Mouse (Mus musculus) limb, embryonic 14.5 days (tissue): Measurements from ENCODE around the gene Nmur1. TPM values are rescaled to one million over a fixed set of nuclear protein-coding genes. Genes with fewer than 3 reads are reported as not detected.

ENCODE experiments used
- ATAC-seq: fragments of 200-750 bp; cut with Nextera tagmentation; 2 replicates; pipeline ENCODE4 v1.8.0; 2017; ENCODE audit warnings: low read depth, moderate number of reproducible peaks, moderate TSS enrichment; ENCODE audit not compliant: low FRiP score
- DNase-seq: peaks from one replicate; pipeline ENCODE4 v3.0.0-alpha.2; 2015; ENCODE audit warnings: low spot score
- H3K27ac ChIP-seq: fragments of 300-500 bp; sonication (generic); replicated peaks from 2 replicates; pipeline ENCODE4 v1.5.1; 2014; ENCODE audit warnings: low read depth, mild to moderate bottlenecking, low read length, moderate library complexity, mixed read lengths
- H3K27me3 ChIP-seq: fragments of 300-500 bp; sonication (generic); 2 replicates; pipeline ENCODE4 v1.6.1; 2014; ENCODE audit warnings: low read length, mixed read lengths; ENCODE audit not compliant: control insufficient read depth, insufficient read depth
- H3K36me3 ChIP-seq: fragments of 300-500 bp; sonication (generic); 2 replicates; pipeline ENCODE4 v1.6.1; 2014; ENCODE audit warnings: mild to moderate bottlenecking, low read length, moderate library complexity, mixed read lengths; ENCODE audit not compliant: control insufficient read depth, insufficient read depth
- H3K4me1 ChIP-seq: fragments of 300-500 bp; sonication (generic); 2 replicates; pipeline ENCODE4 v1.6.1; 2014; ENCODE audit warnings: antibody characterized with exemption, low read length, mixed read lengths; ENCODE audit not compliant: control insufficient read depth, insufficient read depth
- H3K4me2 ChIP-seq: fragments of 300-500 bp; sonication (generic); replicated peaks from 2 replicates; pipeline ENCODE4 v1.6.1; 2014; ENCODE audit warnings: low read depth, mild to moderate bottlenecking, low read length, moderate library complexity; ENCODE audit not compliant: severe bottlenecking
- H3K4me3 ChIP-seq: fragments of 300-500 bp; sonication (generic); replicated peaks from 2 replicates; pipeline ENCODE4 v1.5.1; 2014; ENCODE audit warnings: low read length
- H3K9ac ChIP-seq: fragments of 300-500 bp; sonication (generic); 2 replicates; pipeline ENCODE4 v1.6.1; 2014; ENCODE audit warnings: mild to moderate bottlenecking, low read depth, low read length, moderate library complexity; ENCODE audit not compliant: severe bottlenecking
- H3K9me3 ChIP-seq: fragments of 300-500 bp; sonication (generic); 2 replicates; pipeline ENCODE4 v1.6.1; 2016; ENCODE audit warnings: low read length; ENCODE audit not compliant: control insufficient read depth
- POLR2A ChIP-seq: fragments of 200-500 bp; IDR thresholded peaks from 2 replicates; pipeline ENCODE4 v1.8.0; 2012; ENCODE audit warnings: inconsistent platforms, mild to moderate bottlenecking, moderate library complexity, borderline replicate concordance; ENCODE audit not compliant: insufficient read depth, insufficient read length; ENCODE audit errors: extremely low read depth
- WGBS: fragments of 180-500 bp; shearing (Covaris S2); extraction: QIAGEN DNeasy Blood & Tissue Kit; methylation state at CpG from one replicate; pipeline ENCODE4 v1.1.7; 2014; 5-methylcytosine and 5-hydroxymethylcytosine counted together
- polyA plus RNA-seq, 2 experiments: library from polyadenylated mRNA; depleted of rRNA in 1 of 2; stranded (reverse) in 1 of 2; unstranded in 1 of 2; fragments of >200 nt; fragmentation: Nextera tagmentation in 1 of 2; extraction: Ambion mirVana in 1 of 2; gene quantifications; 2 replicates each; pipeline versions ENCODE4 v1.2.1 to v1.2.3; 2012 to 2014

Gene Nmur1
- polyA plus RNA-seq, 2 experiments, result not detected

DNA sequence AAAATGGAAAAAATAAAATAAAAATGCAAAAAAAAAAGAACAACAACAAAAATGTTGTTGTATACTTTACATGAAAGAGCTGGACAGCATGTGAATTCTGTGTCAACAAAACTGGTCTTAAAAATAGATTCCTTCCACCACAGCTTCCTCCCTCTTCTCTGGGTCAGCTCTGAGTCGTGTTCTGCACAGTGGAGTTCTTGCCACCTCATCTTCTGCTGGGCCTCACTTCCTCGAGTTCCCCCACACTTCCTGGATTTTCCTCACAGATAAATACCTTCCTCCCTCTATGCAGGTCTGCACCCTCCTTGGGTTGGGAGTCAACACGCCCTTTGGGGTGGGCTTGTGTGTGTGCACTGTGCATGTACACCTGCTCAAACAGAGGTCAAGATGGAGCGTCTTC is 19.7 kb downstream of the Nmur1 start:
- WGBS, result 73% methylated on average over 4 of the region's 4 CpGs
- no peak for TF ChIP-seq POLR2A
- DNase-seq, result no peak

DNA sequence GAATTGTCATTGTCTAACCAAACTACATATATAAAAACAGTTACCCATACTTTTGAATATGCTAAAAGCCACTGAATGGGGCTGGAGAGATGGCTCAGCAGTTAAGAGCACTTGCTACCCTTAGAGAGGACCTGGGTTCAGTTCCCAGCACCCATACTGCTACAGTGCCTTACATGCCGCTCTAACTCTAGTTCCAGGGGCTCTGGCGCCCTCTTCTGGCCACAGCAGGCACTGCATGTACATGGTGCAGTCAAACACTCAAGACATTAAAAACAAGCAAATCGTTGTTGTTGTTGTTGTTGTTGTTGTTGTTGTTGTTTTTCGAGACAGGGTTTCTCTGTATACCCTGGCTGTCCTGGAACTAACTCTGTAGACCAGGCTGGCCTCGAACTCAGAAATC is 21.2 kb downstream of the Nmur1 start:
- no peaks in the 10 kb centered on the region for H3K4me1 ChIP-seq
- TF ChIP-seq POLR2A, result no peak
- no peak overlapping the region for H3K9ac ChIP-seq
- H3K27me3 ChIP-seq, result no peaks in the 10 kb centered on the region
- no peak overlapping the region for H3K4me2 ChIP-seq
- H3K4me3 ChIP-seq, result no peak overlapping the region
- ATAC-seq (no peak), DNase-seq (no peak)
- WGBS, result 61% methylated on average over 5 of the region's 5 CpGs
- no peaks in the 10 kb centered on the region for H3K9me3 ChIP-seq
- H3K36me3 ChIP-seq, result no peaks in the 10 kb centered on the region
- H3K27ac ChIP-seq, result no peak overlapping the region

More for the DNA sequence above, 19.7 kb downstream of the Nmur1 start:
- H3K4me1 ChIP-seq, result no peaks in the 10 kb centered on the region
- no peak overlapping the region for H3K4me3 ChIP-seq
- H3K9ac ChIP-seq, result no peak overlapping the region
- no peaks in the 10 kb centered on the region for H3K9me3 ChIP-seq
- H3K27ac ChIP-seq, result no peak overlapping the region
- no peaks in the 10 kb centered on the region for H3K27me3 ChIP-seq
- no peak for ATAC-seq
- no peak overlapping the region for H3K4me2 ChIP-seq
- H3K36me3 ChIP-seq, result no peaks in the 10 kb centered on the region

DNA sequence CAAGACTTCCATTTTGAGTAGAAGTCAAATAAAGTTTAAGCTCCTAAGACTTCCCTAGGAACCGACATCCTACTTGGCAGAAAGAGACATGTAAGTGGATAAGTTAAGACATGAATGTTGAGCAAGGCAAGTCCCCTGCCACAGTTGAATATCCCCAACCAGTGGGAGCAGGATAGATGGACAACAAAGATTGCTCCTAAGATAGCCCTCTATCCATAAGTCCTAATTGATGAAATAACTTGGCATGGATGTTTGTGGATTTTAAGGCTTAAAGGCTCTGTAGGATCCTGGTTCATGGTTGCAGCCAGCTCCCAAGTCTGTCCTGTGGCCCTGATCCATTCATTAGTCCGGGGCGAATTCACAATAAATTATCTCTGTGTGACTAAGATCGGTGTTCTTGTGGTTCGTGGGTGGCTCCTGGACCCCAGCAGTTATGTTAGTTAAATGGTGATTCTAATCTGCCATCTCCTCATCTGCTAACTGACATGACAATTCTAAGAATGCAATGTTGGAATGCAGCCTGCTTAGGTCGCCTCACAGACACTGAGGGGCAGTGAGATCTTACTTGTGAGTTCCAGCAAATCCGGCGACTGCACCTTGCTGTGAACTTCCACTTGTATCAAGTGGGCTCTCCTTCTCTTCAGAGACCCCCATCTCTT is 25.8 kb downstream of the Nmur1 start:
- TF ChIP-seq POLR2A, result no peak
- Histone ChIP-seq H3K36me3 (no peaks in the 10 kb centered on the region), H3K4me2 (no peak overlapping the region), H3K4me1 (peaks cover 5% of the 10 kb centered on the region; the same call in 1 of the 2 replicates), H3K27ac (no peak overlapping the region), H3K4me3 (no peak overlapping the region), H3K9me3 (no peaks in the 10 kb centered on the region), H3K27me3 (no peaks in the 10 kb centered on the region), H3K9ac (no peak overlapping the region)
- DNase-seq (no peak), ATAC-seq (no peak)
- 64% methylated on average over 8 of the region's 8 CpGs for WGBS

DNA sequence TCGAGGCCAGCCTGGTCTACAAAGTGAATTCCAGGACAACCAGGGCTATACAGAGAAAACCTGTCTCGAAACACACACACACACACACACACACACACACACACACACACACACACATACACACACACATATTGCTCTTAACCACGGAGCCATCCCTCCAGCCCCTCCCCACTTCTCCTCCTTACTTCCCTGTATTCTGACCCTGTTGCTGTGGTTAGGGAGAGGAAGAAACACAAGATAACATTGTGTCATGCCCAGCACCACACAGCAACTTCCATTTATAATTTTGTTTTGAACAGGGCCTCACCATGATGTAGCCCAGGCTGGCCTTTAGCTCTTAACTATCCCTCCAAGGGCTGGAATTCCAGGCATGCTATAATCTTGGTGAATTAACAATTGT is 26.7 kb downstream of the Nmur1 start:
- Histone ChIP-seq H3K27me3 (no peaks in the 10 kb centered on the region), H3K4me3 (no peak overlapping the region), H3K4me2 (no peak overlapping the region), H3K36me3 (no peaks in the 10 kb centered on the region), H3K9me3 (no peaks in the 10 kb centered on the region), H3K4me1 (peaks cover 5% of the 10 kb centered on the region; the same call in 1 of the 2 replicates), H3K27ac (no peak overlapping the region), H3K9ac (no peak overlapping the region)
- DNase-seq (no peak), ATAC-seq (no peak)
- no peak for TF ChIP-seq POLR2A
- 82% methylated on average over 3 of the region's 3 CpGs for WGBS

DNA sequence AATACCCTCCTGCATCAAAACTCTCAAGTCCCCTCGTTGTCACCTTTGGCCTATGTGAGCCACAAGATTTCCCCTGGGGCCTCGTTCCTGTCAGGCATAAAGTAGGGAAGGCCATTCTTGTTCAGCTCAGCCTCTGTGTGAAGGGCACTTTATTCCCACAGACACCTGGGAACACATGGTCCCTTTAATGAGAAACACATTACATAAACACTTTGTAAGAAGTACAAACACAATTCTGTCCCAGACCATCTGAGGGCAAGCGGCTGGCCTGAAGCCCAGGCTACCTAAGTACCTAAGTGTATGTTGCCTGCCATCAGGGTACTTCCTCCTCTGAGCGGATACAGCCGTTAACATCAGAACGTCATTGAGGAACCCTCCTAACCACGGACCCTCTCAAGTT is 27.8 kb downstream of the Nmur1 start:
- no peak overlapping the region for H3K4me2 ChIP-seq
- no peak for DNase-seq
- WGBS, result 19% methylated on average over 7 of the region's 7 CpGs
- H3K27ac ChIP-seq, result no peak overlapping the region
- H3K27me3 ChIP-seq, result no peaks in the 10 kb centered on the region
- TF ChIP-seq POLR2A, result no peak
- no peak for ATAC-seq
- no peaks in the 10 kb centered on the region for H3K9me3 ChIP-seq
- no peaks in the 10 kb centered on the region for H3K36me3 ChIP-seq
- no peak overlapping the region for H3K9ac ChIP-seq
- H3K4me1 ChIP-seq, result peaks cover 5% of the 10 kb centered on the region; the same call in 1 of the 2 replicates
- no peak overlapping the region for H3K4me3 ChIP-seq
